Mouse (Mus musculus) megakaryocyte, embryonic 14.5 days (primary cell): ENCODE data around the gene Sos2. TPM values are rescaled to one million over a fixed set of nuclear protein-coding genes. Genes with fewer than 3 reads are reported as not detected.

Experiments used
- H3K27me3 ChIP-seq: replicated peaks from 2 replicates; pipeline ENCODE3; 2012; ENCODE audit warnings: inconsistent platforms
- H3K36me3 ChIP-seq: replicated peaks from 2 replicates; pipeline ENCODE3; 2012; ENCODE audit warnings: low read length, inconsistent platforms, mixed read lengths
- H3K4me1 ChIP-seq: 2 replicates; pipeline ENCODE4 v1.6.1; 2012; ENCODE audit warnings: inconsistent platforms
- H3K4me3 ChIP-seq: replicated peaks from 2 replicates; pipeline ENCODE3; 2012; ENCODE audit warnings: moderate library complexity, mild to moderate bottlenecking, inconsistent platforms
- H3K9me3 ChIP-seq: 2 replicates; pipeline ENCODE4 v1.6.1; 2012; ENCODE audit warnings: inconsistent platforms
- FLI1 ChIP-seq: IDR thresholded peaks from 2 replicates; pipeline ENCODE4 v1.6.1; 2012; ENCODE audit warnings: low read length, inconsistent platforms, mixed read lengths
- GATA1 ChIP-seq: IDR thresholded peaks from 3 replicates; pipeline ENCODE4 v1.6.1; 2012; ENCODE audit warnings: mixed read lengths, low read length, inconsistent platforms, borderline replicate concordance
- polyA plus RNA-seq: library from polyadenylated mRNA; stranded (reverse); fragments of >175 nt; gene quantifications from 2 replicates; pipeline ENCODE4 v1.2.3, GENCODE M21; 2012; ENCODE audit warnings: low replicate concordance; ENCODE audit not compliant: insufficient read depth

The Sos2 gene
- polyA plus RNA-seq, 1 experiment: 4.3 TPM

GRCm38 (mm10) chr12:69541663-69542062 is 140.0 kb downstream of the Sos2 start:
- no peak overlapping the region for H3K4me3 ChIP-seq
- TF ChIP-seq FLI1 (no peak), GATA1 (no peak)
- no peaks in the 10 kb centered on the region for H3K36me3 ChIP-seq
- H3K9me3 ChIP-seq: peaks cover 5% of the 10 kb centered on the region
- H3K27me3 ChIP-seq: peaks cover 55% of the 10 kb centered on the region
- peaks cover 45% of the 10 kb centered on the region for H3K4me1 ChIP-seq

- Histone ChIP-seq H3K27me3 (peaks cover 60% of the 10 kb centered on the region), H3K4me1 (peaks cover 47% of the 10 kb centered on the region), H3K36me3 (no peaks in the 10 kb centered on the region), H3K9me3 (peaks cover 7% of the 10 kb centered on the region), H3K4me3 (peak overlapping the region; percentile 71)
- TF ChIP-seq FLI1: no peak
- TF ChIP-seq GATA1: no peak
Measured at GRCm38 (mm10) chr12:69539353-69539752, 142.3 kb downstream of the Sos2 start.

GRCm38 (mm10) chr12:69538362-69538950 is 143.2 kb downstream of the Sos2 start:
- Histone ChIP-seq H3K4me1 (peaks cover 48% of the 10 kb centered on the region), H3K9me3 (peaks cover 7% of the 10 kb centered on the region), H3K36me3 (no peaks in the 10 kb centered on the region), H3K27me3 (peaks cover 59% of the 10 kb centered on the region), H3K4me3 (peak overlapping the region; percentile 88)
- no peak for TF ChIP-seq FLI1
- no peak for TF ChIP-seq GATA1

- Histone ChIP-seq H3K4me1 (peaks cover 50% of the 10 kb centered on the region), H3K27me3 (peaks cover 65% of the 10 kb centered on the region), H3K36me3 (no peaks in the 10 kb centered on the region), H3K9me3 (peaks cover 7% of the 10 kb centered on the region), H3K4me3 (peak overlapping the region; percentile 88)
- TF ChIP-seq GATA1 (no peak), FLI1 (no peak)
Measured at GRCm38 (mm10) chr12:69537675-69538361, 143.8 kb downstream of the Sos2 start.

GRCm38 (mm10) chr12:69537243-69537674 is 144.4 kb downstream of the Sos2 start:
- Histone ChIP-seq H3K4me1 (peaks cover 52% of the 10 kb centered on the region), H3K27me3 (peaks cover 66% of the 10 kb centered on the region), H3K36me3 (no peaks in the 10 kb centered on the region), H3K9me3 (peaks cover 7% of the 10 kb centered on the region), H3K4me3 (peak overlapping the region; percentile 88)
- no peak for TF ChIP-seq GATA1
- TF ChIP-seq FLI1: no peak

- Histone ChIP-seq H3K9me3 (peaks cover 7% of the 10 kb centered on the region), H3K27me3 (peaks cover 65% of the 10 kb centered on the region), H3K36me3 (no peaks in the 10 kb centered on the region), H3K4me1 (peaks cover 55% of the 10 kb centered on the region), H3K4me3 (peak overlapping the region; percentile 42)
- no peak for TF ChIP-seq FLI1
- no peak for TF ChIP-seq GATA1
Measured at GRCm38 (mm10) chr12:69536616-69537242, 144.9 kb downstream of the Sos2 start.

Other genes with a start within 250 kb of the Sos2 start
- 7.0 TPM in 1 of 2 replicates, not detected in the other for gene Vcpkmt, start 98.8 kb downstream of the Sos2 start, polyA plus RNA-seq
- 0.65 and 0.95 TPM in 2 replicates for gene L2hgdh, start 43.0 kb upstream of the Sos2 start, polyA plus RNA-seq
- gene Atp5s, start 43.1 kb upstream of the Sos2 start, polyA plus RNA-seq: 3.3 and 5.8 TPM in 2 replicates
- gene Cdkl1, start 109.4 kb upstream of the Sos2 start, polyA plus RNA-seq: not detected in 2 replicates
- 0.53 and 0.83 TPM in 2 replicates for gene Atl1, start 210.8 kb upstream of the Sos2 start, polyA plus RNA-seq
- gene Map4k5, start 211.3 kb upstream of the Sos2 start, polyA plus RNA-seq: 0.17 and 3.6 TPM in 2 replicates